Mouse (Mus musculus) gastrocnemius, postnatal 14 days (tissue): ENCODE results near the gene Clk1. TPM values are rescaled to one million over a fixed set of nuclear protein-coding genes. Genes with fewer than 3 reads are reported as not detected.

Source experiments
- DNase-seq: peaks from one replicate; pipeline ENCODE4 v3.0.0; 2021; ENCODE audit warnings: mixed read lengths
- intact Hi-C: fragments of 180-260 bp; cut with DNase I; formaldehyde crosslinking; loops from one replicate; pipeline ENCODE4 v1.15.1; 2025; ENCODE audit warnings: low total_unique reads
- total RNA-seq, 2 experiments: library from RNA; stranded (reverse); gene quantifications; 2 replicates each; pipeline ENCODE4 v1.2.3; 2021

Clk1 gene
- total RNA-seq, 2 experiments from 2014 or later: 25.2 to 44.5 TPM

DNA sequence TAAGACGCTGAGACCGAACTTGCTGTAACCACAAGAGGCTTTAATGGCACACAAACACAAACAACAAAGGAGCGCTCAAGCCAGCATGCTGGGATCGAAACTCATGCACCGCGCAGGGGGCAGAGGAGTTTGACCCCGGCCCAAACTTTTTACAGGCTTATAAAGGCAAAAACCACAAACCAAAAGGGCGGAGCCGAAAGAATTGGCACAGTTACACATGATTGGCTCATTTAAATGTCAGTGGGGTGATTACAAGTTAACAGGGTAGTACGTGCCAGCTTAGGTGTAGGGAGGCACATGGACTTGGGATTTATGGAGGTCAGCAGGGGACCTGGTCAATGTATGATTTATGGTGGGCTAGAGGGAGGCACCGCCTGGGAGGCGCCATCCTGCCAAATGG, 59.3 kb downstream of the Clk1 start:
- intact Hi-C loops: no loop called here
- DNase-seq: no peak

DNA sequence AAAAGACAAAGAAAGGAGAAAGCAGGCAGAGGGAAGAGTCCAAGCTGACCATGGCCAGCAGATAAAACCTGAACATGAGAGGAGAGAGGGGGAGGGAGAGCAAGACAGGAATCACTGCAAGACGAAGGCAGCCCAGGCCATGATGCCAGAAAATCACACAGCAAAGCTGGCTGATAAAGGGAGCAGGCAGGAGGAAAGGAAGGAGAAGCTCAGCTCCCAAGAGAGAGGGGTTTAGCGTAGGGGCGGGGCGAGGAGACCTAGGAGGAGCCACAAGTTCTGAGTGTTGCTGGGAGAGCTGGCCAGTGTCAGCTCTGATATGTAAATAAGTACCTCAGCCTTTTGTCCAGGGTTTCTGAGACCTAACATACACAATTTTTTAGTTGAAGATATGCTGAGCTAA, 61.6 kb downstream of the Clk1 start:
- intact Hi-C loops: no loop called here
- DNase-seq: peak; percentile 15

Other genes with a start within 250 kb of the Clk1 start
- under 1 TPM in 1 of 2 experiments, not detected in 1; 0.14 TPM for gene Aox4, start 213.7 kb downstream of the Clk1 start, total RNA-seq
- under 1 TPM; 0.08 to 0.13 TPM for gene Aox2, start 145.7 kb downstream of the Clk1 start, total RNA-seq
- gene Bzw1, start 31.2 kb downstream of the Clk1 start, total RNA-seq: 10 to 100 TPM; 54.4 to 73.9 TPM
- gene Nif3l1, start 21.1 kb upstream of the Clk1 start, total RNA-seq: 1 to 10 TPM; 9.3 to 9.5 TPM
- gene Ppil3, start 21.4 kb upstream of the Clk1 start, total RNA-seq: 10 to 100 TPM; 14.6 to 15.3 TPM
- gene Orc2, start 81.0 kb upstream of the Clk1 start, total RNA-seq: 10 to 100 TPM in 1 of 2 experiments, 1 to 10 TPM in 1; 9.8 to 11.1 TPM
- gene Fam126b, start 162.3 kb upstream of the Clk1 start, total RNA-seq: 1 to 10 TPM; 5.9 to 7.8 TPM
- gene Ndufb3, start 162.3 kb upstream of the Clk1 start, total RNA-seq: 100 to 1,000 TPM; 166 to 184 TPM